ENCODE assay signal across 29 mouse cellular contexts in the genomic region with DNA sequence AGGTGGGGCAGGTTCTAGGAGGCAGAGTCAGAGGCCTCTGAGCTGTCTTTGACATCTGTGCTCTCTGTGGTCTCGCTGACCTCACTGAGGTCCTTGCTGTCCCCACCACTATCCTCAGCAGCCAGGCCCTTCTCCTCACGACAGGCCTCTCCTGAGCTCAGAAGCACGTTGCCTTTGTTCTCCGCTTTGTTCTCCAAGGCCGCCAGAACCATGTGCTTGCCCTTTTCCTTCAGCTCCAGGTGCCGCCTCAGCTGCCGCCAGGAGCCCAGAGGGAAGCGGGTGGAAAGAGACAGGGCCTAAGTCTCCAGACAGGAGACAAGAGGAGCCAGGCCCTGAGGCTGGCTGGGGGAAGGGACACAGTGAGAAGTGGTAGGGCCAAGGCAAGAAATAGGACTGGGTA. TPM values are rescaled to one million over a fixed set of nuclear protein-coding genes. Genes with fewer than 3 reads are reported as not detected.
"Had no signal": no experiment of that assay in that cellular context is flagged by ENCODE, and none has a peak within 500 bp of the region (broad histone marks: within the 10 kb centered on the region; RNA-seq: fewer than 3 reads in every experiment).

No protein-coding gene starts in this region.

- H3K9me3 ChIP-seq: limb, embryonic 10.5 days; limb, embryonic 13.5 days; liver, embryonic 12.5 days; liver, embryonic 15.5 days; lung, embryonic 15.5 days; midbrain, embryonic 10.5 days had no signal

- H3K4me3 ChIP-seq: layer of hippocampus, adult 2 months; limb, embryonic 10.5 days; limb, embryonic 13.5 days; liver, embryonic 12.5 days; liver, embryonic 15.5 days; lung, embryonic 15.5 days; megakaryocyte, embryonic 14.5 days; midbrain, embryonic 10.5 days had no signal

- H3K4me2 ChIP-seq: limb, embryonic 13.5 days; liver, embryonic 12.5 days; liver, embryonic 15.5 days; lung, embryonic 15.5 days had no signal

- H3K27me3 ChIP-seq: limb, embryonic 13.5 days; liver, embryonic 15.5 days; lung, embryonic 15.5 days had no signal

- DNase-seq: kidney, postnatal 25 days; layer of hippocampus, adult 9-11 months; liver; lung, adult 18-20 months; lung, postnatal 10 days; lung, postnatal 36 days; midbrain, embryonic 14.5 days; right cerebral cortex, adult 18-20 months; right cerebral cortex, postnatal 14 days; right cerebral cortex, postnatal 4 days; thymus, adult 2 months; thymus, postnatal 14 days; thymus, postnatal 4 days had no signal

- ATAC-seq: liver, embryonic 12.5 days had no signal

- H3K27ac ChIP-seq: kidney, postnatal 0 days; layer of hippocampus, adult 2 months; limb, embryonic 10.5 days; limb, embryonic 13.5 days; liver, embryonic 15.5 days; lung, embryonic 15.5 days; midbrain, embryonic 10.5 days; stomach, postnatal 0 days had no signal

- H3K9ac ChIP-seq: limb, embryonic 13.5 days; liver, embryonic 12.5 days; liver, embryonic 15.5 days; lung, embryonic 15.5 days had no signal

RNA-seq across cellular contexts. Expression of gene Avpr2, which starts 25.0 kb away (rescaled TPM):
- total RNA-seq: layer of hippocampus, adult 2 months; layer of hippocampus, postnatal 25 days; left cerebral cortex, adult 18-20 months; left cerebral cortex, postnatal 25 days; midbrain, postnatal 0 days had no signal
- polyA plus RNA-seq: midbrain, embryonic 14.5 days; midbrain, postnatal 0 days; neural tube, embryonic 11.5 days; stomach, embryonic 14.5 days had no signal
